Mouse (Mus musculus) forebrain, postnatal 0 days (tissue): ENCODE data around the gene Asb8. TPM values are rescaled to one million over a fixed set of nuclear protein-coding genes. Genes with fewer than 3 reads are reported as not detected.

Experiments
- ATAC-seq: fragments of 200-750 bp; cut with Nextera tagmentation; 2 replicates; pipeline ENCODE4 v1.8.0; 2017; ENCODE audit warnings: mild to moderate bottlenecking, moderate library complexity
- DNase-seq: peaks from one replicate; pipeline ENCODE4 v3.0.0-alpha.2; 2015
- H3K27ac ChIP-seq: fragments of 300-500 bp; sonication (generic); 2 replicates; pipeline ENCODE4 v1.5.1; 2014; ENCODE audit warnings: low read depth, mild to moderate bottlenecking, antibody characterized with exemption, low read length, moderate library complexity, mixed read lengths
- H3K27me3 ChIP-seq: fragments of 300-500 bp; sonication (generic); 2 replicates; pipeline ENCODE4 v1.6.1; 2014; ENCODE audit warnings: mild to moderate bottlenecking, low read length, mixed read lengths; ENCODE audit not compliant: insufficient read depth
- H3K36me3 ChIP-seq: fragments of 300-500 bp; sonication (generic); 2 replicates; pipeline ENCODE4 v1.6.1; 2014; ENCODE audit warnings: mild to moderate bottlenecking, moderate library complexity; ENCODE audit not compliant: insufficient read depth
- H3K4me1 ChIP-seq: fragments of 300-500 bp; sonication (generic); 2 replicates; pipeline ENCODE4 v1.6.1; 2014; ENCODE audit warnings: antibody characterized with exemption; ENCODE audit not compliant: insufficient read depth
- H3K4me2 ChIP-seq: fragments of 300-500 bp; sonication (generic); 2 replicates; pipeline ENCODE4 v1.6.1; 2014; ENCODE audit warnings: low read depth, mild to moderate bottlenecking, moderate library complexity
- H3K4me3 ChIP-seq: fragments of 300-500 bp; sonication (generic); 2 replicates; pipeline ENCODE4 v1.5.1; 2014; ENCODE audit warnings: low read depth, low read length, mixed read lengths
- H3K9ac ChIP-seq: fragments of 300-500 bp; sonication (generic); 2 replicates; pipeline ENCODE4 v1.6.1; 2014; ENCODE audit warnings: mild to moderate bottlenecking
- H3K9me3 ChIP-seq: fragments of 300-500 bp; sonication (generic); 2 replicates; pipeline ENCODE4 v1.6.1; 2016; ENCODE audit warnings: low read length
- CTCF ChIP-seq: sonication (generic); IDR thresholded peaks from 2 replicates; pipeline ENCODE4 v1.5.1; 2016; ENCODE audit warnings: antibody characterized with exemption, control low read depth, low read depth
- WGBS: fragments of 180-500 bp; shearing (Covaris S2); extraction: QIAGEN DNeasy Blood & Tissue Kit; methylation state at CpG from one replicate; pipeline ENCODE4 v1.1.7; 2014; 5-methylcytosine and 5-hydroxymethylcytosine counted together
- polyA plus RNA-seq: library from polyadenylated mRNA; unstranded; fragments of >200 nt; fragmentation: Nextera tagmentation; extraction: Ambion mirVana; gene quantifications from 2 replicates; pipeline ENCODE4 v1.2.1, GENCODE M21; 2015
- total RNA-seq: library from RNA; depleted of rRNA; stranded (reverse); fragments of >200 nt; gene quantifications from 2 replicates; pipeline ENCODE4 v1.2.3, GENCODE M21; 2014

Asb8 gene
- total and polyA plus RNA-seq, 2 experiments from 2014 or later, result 46.8 to 56.9 TPM

DNA sequence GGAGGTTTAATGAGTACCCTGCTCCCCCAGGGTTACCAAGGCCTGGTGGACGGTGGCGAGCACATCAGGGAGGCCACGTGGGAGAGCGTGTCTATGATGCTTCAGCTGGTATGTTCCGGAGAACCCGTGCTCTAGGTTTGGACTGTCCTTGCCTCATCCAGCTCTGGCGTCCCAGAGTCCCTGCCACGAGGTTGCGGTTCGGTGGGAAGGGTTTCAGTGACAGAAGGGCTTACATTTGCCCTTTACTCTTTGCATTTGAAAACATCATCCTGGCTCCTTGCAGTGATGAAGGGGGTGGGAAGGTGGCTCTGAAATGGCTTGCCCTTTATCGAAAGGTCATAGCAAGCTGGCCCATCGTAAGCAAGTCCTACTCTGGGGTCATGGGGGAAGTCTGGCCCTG, 46.1 kb downstream of the Asb8 start:
- 91% methylated on average over 12 of the region's 12 CpGs for WGBS
- Histone ChIP-seq H3K36me3 (peaks cover 79% of the 10 kb centered on the region), H3K4me1 (no peaks in the 10 kb centered on the region)

DNA sequence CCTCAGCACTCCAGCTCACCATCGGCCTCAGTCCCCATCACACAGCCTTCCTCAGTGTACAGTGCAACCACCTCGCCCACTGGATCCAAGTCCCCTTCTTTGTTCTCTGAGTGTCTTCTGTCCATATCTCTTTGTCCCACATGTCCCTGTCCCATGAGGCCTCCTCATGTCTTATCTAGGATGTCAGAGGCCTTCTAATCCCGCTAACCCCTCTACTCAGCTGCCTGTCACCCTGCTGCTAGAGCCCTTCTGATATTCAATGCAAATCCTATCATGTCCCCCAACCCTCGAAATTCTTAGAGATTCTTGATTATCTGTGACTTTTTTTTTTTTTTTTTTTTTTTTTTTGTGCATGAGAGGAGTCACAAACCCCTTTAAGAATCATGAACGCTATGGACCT, 49.1 kb downstream of the Asb8 start:
- no peak overlapping the region for H3K4me2 ChIP-seq
- no peak for TF ChIP-seq CTCF
- no peak overlapping the region for H3K27ac ChIP-seq
- H3K27me3 ChIP-seq, result no peaks in the 10 kb centered on the region
- DNase-seq, result no peak
- no peaks in the 10 kb centered on the region for H3K4me1 ChIP-seq
- no peak overlapping the region for H3K9ac ChIP-seq
- no peak for ATAC-seq
- no peak overlapping the region for H3K4me3 ChIP-seq
- WGBS, result 88% methylated on average over 5 of the region's 5 CpGs
- H3K9me3 ChIP-seq, result no peaks in the 10 kb centered on the region
- peaks cover 63% of the 10 kb centered on the region for H3K36me3 ChIP-seq

More for the DNA sequence above, 46.1 kb downstream of the Asb8 start:
- ATAC-seq, result no peak
- TF ChIP-seq CTCF, result no peak
- H3K9me3 ChIP-seq, result no peaks in the 10 kb centered on the region
- H3K27me3 ChIP-seq, result no peaks in the 10 kb centered on the region
- H3K27ac ChIP-seq, result no peak overlapping the region
- H3K4me3 ChIP-seq, result no peak overlapping the region
- no peak overlapping the region for H3K9ac ChIP-seq
- no peak overlapping the region for H3K4me2 ChIP-seq
- no peak for DNase-seq

DNA sequence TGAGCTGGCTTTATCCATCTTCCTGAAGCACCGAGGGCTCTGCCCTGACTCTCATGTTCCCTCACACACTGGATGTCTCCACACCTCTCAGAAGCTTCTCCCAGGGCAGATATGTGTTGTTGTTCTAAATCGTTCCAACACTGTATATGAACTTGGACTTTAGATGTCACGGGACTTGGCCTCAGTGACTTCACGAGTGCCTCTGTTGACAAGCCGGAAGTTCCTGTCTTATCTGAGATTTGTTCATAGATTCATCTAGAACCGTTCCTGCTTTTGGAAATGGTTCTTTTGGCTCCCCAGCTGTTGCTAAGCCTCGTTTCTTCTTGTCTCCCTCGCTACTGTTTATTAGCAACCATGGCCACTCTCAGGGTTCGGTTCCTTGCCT, 49.7 kb downstream of the Asb8 start:
- Histone ChIP-seq H3K36me3 (peaks cover 58% of the 10 kb centered on the region), H3K4me2 (no peak overlapping the region), H3K9ac (no peak overlapping the region), H3K4me1 (no peaks in the 10 kb centered on the region), H3K4me3 (no peak overlapping the region), H3K27me3 (no peaks in the 10 kb centered on the region), H3K27ac (no peak overlapping the region), H3K9me3 (no peaks in the 10 kb centered on the region)
- 93% methylated on average over 9 of the region's 9 CpGs for WGBS
- ATAC-seq, result no peak
- no peak for TF ChIP-seq CTCF
- DNase-seq, result no peak

DNA sequence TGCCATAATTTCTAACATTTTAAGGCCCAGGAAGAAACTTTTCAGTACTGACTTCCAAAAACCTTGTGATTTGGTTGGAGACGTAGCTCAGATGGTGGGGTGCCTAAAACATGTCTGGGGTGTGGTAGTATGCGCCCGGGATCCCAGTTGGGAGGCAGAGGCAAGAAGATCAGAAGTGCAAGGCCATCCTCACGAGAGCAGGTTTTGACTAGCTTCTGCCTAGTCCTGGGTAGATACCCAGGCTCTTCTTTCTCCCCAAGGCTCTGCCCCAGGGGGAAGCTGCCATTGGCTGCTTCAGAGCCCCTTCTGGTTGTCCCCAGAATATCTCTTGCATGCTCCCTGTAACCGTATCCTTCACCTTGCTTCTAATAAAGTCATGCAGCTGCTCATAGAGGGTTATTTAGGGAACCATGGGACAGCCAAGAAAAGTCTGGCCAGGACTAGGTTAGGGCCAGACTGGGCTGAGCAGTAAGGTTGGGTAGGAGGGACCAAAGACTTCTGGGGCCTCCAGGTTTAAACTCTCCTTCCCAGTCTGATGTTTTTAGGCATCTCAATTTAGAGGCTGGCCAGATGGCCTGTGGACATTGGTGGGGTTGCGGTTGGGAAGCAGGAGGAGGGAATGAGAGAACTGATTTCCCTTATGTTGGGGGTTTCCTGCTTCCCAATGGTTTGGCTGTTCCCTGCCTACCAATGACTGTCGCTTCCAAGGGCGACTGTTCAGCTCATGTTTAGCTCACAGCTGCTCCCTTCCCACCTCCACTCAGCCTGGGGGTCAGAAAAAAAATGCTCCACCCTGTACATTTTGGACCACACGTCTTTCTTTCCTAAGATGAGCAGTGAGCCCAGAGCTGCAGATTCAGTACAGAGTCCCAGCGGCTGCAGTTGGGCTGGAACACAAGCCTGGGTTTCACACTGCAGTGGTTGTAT, 50.3 kb downstream of the Asb8 start:
- Histone ChIP-seq H3K9me3 (no peaks in the 10 kb centered on the region), H3K4me3 (no peak overlapping the region), H3K4me2 (no peak overlapping the region), H3K27ac (no peak overlapping the region), H3K36me3 (peaks cover 51% of the 10 kb centered on the region), H3K4me1 (no peaks in the 10 kb centered on the region), H3K27me3 (no peaks in the 10 kb centered on the region), H3K9ac (no peak overlapping the region)
- no peak for TF ChIP-seq CTCF
- DNase-seq (no peak), ATAC-seq (no peak)
- WGBS, result 89% methylated on average over 10 of the region's 10 CpGs

DNA sequence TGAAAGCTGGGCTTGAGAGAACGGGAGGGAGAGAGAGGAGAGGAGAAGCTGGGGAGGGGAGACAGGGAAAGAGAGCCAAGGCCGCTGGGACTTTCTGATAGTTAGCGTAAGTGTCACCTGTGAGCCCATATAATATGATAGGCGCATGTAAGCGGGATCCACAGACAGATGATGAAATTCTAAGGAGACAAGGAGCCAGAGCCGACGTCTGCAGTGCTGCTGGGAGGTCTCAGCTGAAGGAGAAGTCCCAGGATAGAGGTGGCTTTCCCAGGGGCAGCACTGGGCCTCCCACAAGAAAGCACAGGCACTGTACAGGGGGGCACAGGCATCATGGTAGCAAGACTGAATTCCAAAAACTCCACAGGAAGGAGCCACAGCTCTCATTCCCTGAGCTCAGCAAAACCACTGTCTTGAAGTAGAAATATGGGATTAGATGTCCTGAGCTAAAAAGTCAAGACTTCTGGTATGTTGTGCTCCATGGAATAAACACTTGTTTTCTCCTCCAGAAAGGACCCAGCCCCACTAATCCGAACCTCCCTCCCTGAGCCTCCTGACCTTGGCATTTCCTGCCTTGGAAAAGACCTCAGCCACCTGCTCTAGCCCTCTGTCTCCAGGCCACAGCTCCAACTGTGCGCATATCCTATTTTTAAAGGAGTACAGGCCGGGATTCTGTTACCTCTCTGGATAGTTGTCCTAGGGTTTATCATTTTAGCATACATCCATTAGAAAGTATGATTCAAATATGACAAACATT, 51.1 kb downstream of the Asb8 start:
- WGBS, result 81% methylated on average over 10 of the region's 10 CpGs
- H3K4me1 ChIP-seq, result no peaks in the 10 kb centered on the region
- H3K9ac ChIP-seq, result no peak overlapping the region
- H3K9me3 ChIP-seq, result no peaks in the 10 kb centered on the region
- peaks cover 45% of the 10 kb centered on the region for H3K36me3 ChIP-seq
- TF ChIP-seq CTCF, result no peak
- no peaks in the 10 kb centered on the region for H3K27me3 ChIP-seq
- H3K4me3 ChIP-seq, result no peak overlapping the region
- no peak overlapping the region for H3K27ac ChIP-seq
- ATAC-seq (no peak), DNase-seq (no peak)
- no peak overlapping the region for H3K4me2 ChIP-seq

DNA sequence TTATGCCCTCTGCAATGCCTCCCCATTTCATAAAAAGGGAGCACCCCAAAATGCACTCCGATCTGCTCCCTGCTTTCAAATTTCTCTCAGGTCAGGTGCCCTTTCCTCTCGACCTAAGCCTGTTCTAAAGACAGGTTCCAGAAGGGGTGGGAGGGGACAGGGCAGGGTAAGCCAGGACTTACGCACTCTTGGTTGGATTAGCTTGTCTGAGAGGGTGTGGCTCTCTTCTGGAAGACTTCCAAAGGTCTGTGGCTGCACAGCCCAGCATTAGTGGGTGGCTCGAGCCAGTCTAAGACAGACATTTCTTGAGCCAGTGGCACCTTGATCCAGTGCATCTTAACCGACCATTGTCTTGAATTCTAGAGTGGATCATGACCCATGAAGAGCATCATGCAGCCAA, 53.6 kb downstream of the Asb8 start:
- 78% methylated on average over 5 of the region's 5 CpGs for WGBS
- ATAC-seq (no peak), DNase-seq (no peak)
- Histone ChIP-seq H3K27ac (no peak overlapping the region), H3K9me3 (no peaks in the 10 kb centered on the region), H3K9ac (no peak overlapping the region), H3K4me1 (peaks cover 6% of the 10 kb centered on the region; the same call in 1 of the 2 replicates), H3K27me3 (no peaks in the 10 kb centered on the region), H3K4me2 (no peak overlapping the region), H3K36me3 (peaks cover 28% of the 10 kb centered on the region), H3K4me3 (no peak overlapping the region)
- no peak for TF ChIP-seq CTCF
